Mouse (Mus musculus): ENCODE data around the gene Ino80b. TPM values are rescaled to one million over a fixed set of nuclear protein-coding genes. Genes with fewer than 3 reads are reported as not detected.

Gene Ino80b
- total and polyA plus RNA-seq, 3 experiments = 14.9 to 30.4 (median 26.1) TPM

GRCm38 (mm10) chr6:83140044-83140443, 14.8 kb upstream of the Ino80b start:
- Histone ChIP-seq H3K36me3 (replicated peaks in 1 of 2; ENCODE audit: control insufficient read depth in 1 of 2, insufficient read depth in 1 of 2, low read length in 1 of 2) (no peaks in the 10 kb centered on the region), H3K27me3 (replicated peaks) (peaks cover 2% of the 10 kb centered on the region), H3K4me3 (replicated peaks in 1 of 3; ENCODE audit: low read depth in 2 of 3, low read length in 2 of 3, poor library complexity in 1 of 3) (no peak overlapping the region), H3K4me1 (ENCODE audit: control insufficient read depth in 1 of 2, insufficient read depth in 2 of 2) (peaks cover 9 to 19% of the 10 kb centered on the region in 2 experiments; a peak in 3 of 4 replicates), H3K79me2 (replicated peaks; ENCODE audit: control insufficient read depth, extremely low read depth, insufficient read depth, poor library complexity, severe bottlenecking) (no peaks in the 10 kb centered on the region), H3K9me3 (replicated peaks; ENCODE audit: low read length) (no peaks in the 10 kb centered on the region), H3K9ac (ENCODE audit: insufficient read depth, low read depth) (no peak overlapping the region), H3K4me2 (ENCODE audit: insufficient read depth, low read depth, poor library complexity, severe bottlenecking) (no peak overlapping the region), H3K27ac (ENCODE audit: insufficient read depth, low read depth) (no peak overlapping the region)
- in situ Hi-C loops (cut with MboI; ENCODE audit: low pct_ligation_motif_present, low pct_unique_long_range_greater_than_20kb, low sequenced_read_pairs) = no loop called here
- TF ChIP-seq GABPA (IDR thresholded peaks at IDR 0.05; ENCODE audit: insufficient replicate concordance, low read depth, low read length) (no peak), CHD2 (IDR thresholded peaks at IDR 0.05; ENCODE audit: low read length) (no peak), POLR2AphosphoS2 (IDR thresholded peaks at IDR 0.05; ENCODE audit: low read depth, low read length) (no peak), ZC3H11A (IDR thresholded peaks at IDR 0.05; ENCODE audit: low read depth, low read length) (no peak), POLR2A (IDR thresholded peaks at IDR 0.05; ENCODE audit: low read depth, low read length) (no peak), UBTF (IDR thresholded peaks at IDR 0.05; ENCODE audit: low read depth, low read length) (no peak), RCOR1 (conservative IDR thresholded peaks at IDR 0.05; ENCODE audit: low read depth, low read length) (no peak), CHD1 (IDR thresholded peaks at IDR 0.05; ENCODE audit: low read depth, low read length) (no peak), CTCF (conservative IDR thresholded peaks at IDR 0.05 in 1 of 2, IDR thresholded peaks at IDR 0.05 in 1 of 2; ENCODE audit: low read depth in 2 of 2, low read length in 2 of 2) (no peak), ZNF384 (IDR thresholded peaks at IDR 0.05; ENCODE audit: low read depth, low read length) (no peak)
- no peak for DNase-seq (ENCODE audit: extremely low read depth)
- dilution Hi-C loops (cut with MboI; ENCODE audit: extremely low pct_ligation_motif_present, extremely low pct_unique_long_range_greater_than_20kb, low sequenced_read_pairs) = no loop called here

GRCm38 (mm10) chr6:83138056-83138455, 12.8 kb upstream of the Ino80b start:
- Histone ChIP-seq H3K4me2 (ENCODE audit: insufficient read depth, low read depth, poor library complexity, severe bottlenecking) (no peak overlapping the region), H3K9me3 (replicated peaks; ENCODE audit: low read length) (no peaks in the 10 kb centered on the region), H3K36me3 (replicated peaks in 1 of 2; ENCODE audit: control insufficient read depth in 1 of 2, insufficient read depth in 1 of 2, low read length in 1 of 2) (no peaks in the 10 kb centered on the region), H3K27ac (ENCODE audit: insufficient read depth, low read depth) (no peak overlapping the region), H3K27me3 (replicated peaks) (peaks cover 2% of the 10 kb centered on the region), H3K4me1 (ENCODE audit: control insufficient read depth in 1 of 2, insufficient read depth in 2 of 2) (peaks cover 9 to 31% of the 10 kb centered on the region in 2 experiments; a peak in 3 of 4 replicates), H3K4me3 (replicated peaks in 1 of 3; ENCODE audit: low read depth in 2 of 3, low read length in 2 of 3, poor library complexity in 1 of 3) (peak overlapping the region in 2 of 3 experiments; percentile 3 to 28), H3K79me2 (replicated peaks; ENCODE audit: control insufficient read depth, extremely low read depth, insufficient read depth, poor library complexity, severe bottlenecking) (no peaks in the 10 kb centered on the region), H3K9ac (ENCODE audit: insufficient read depth, low read depth) (no peak overlapping the region)
- dilution Hi-C loops (cut with MboI; ENCODE audit: extremely low pct_ligation_motif_present, extremely low pct_unique_long_range_greater_than_20kb, low sequenced_read_pairs) (no loop called here), in situ Hi-C loops (cut with MboI; ENCODE audit: low pct_ligation_motif_present, low pct_unique_long_range_greater_than_20kb, low sequenced_read_pairs) (no loop called here)
- TF ChIP-seq NRF1 (IDR thresholded peaks at IDR 0.05; ENCODE audit: low read depth, low read length) = no peak
- TF ChIP-seq CTCF (conservative IDR thresholded peaks at IDR 0.05 in 1 of 2, IDR thresholded peaks at IDR 0.05 in 1 of 2; ENCODE audit: low read depth in 2 of 2, low read length in 2 of 2) = 0 out of 4 replicates have a peak, but pooled peaks of 1 of the 2 experiments have one; percentile 7
- TF ChIP-seq SIN3A (IDR thresholded peaks at IDR 0.05; ENCODE audit: low read length) = no peak
- TF ChIP-seq TCF12 (IDR thresholded peaks at IDR 0.05; ENCODE audit: low read depth, low read length) = no peak
- no peak for TF ChIP-seq ELF1 (IDR thresholded peaks at IDR 0.05; ENCODE audit: low read depth, low read length)
- no peak for TF ChIP-seq MAZ (IDR thresholded peaks at IDR 0.05; ENCODE audit: low read depth, low read length)
- TF ChIP-seq USF1 (IDR thresholded peaks at IDR 0.05; ENCODE audit: low read depth, low read length) = no peak
- no peak for TF ChIP-seq ETS1 (conservative IDR thresholded peaks at IDR 0.05; ENCODE audit: low read depth, low read length)
- no peak for TF ChIP-seq USF2 (conservative IDR thresholded peaks at IDR 0.05; ENCODE audit: low read depth, low read length)
- DNase-seq (ENCODE audit: extremely low read depth) = no peak

Data from CH12.LX (cell line).